Mouse (Mus musculus): Measurements from ENCODE around the gene Acat3.
"Not testable (repeated sequence)": the region's sequence is repeated elsewhere in the genome, so short reads cannot be mapped to it uniquely, and the experiment has no call there.

Acat3 gene

GRCm38 (mm10) chr17:12916588-12917380 is 23.6 kb downstream of the Acat3 start:
- peak in 1 of 2 experiments; percentile 71 for DNase-seq (ENCODE audit: low spot score in 2 of 2)

GRCm38 (mm10) chr17:12915881-12916583 is 24.4 kb downstream of the Acat3 start, which contains the start of gene Mrpl18:
TSS of gene Mrpl18 (minus strand) at chr17:12916345.
- DNase-seq (ENCODE audit: low spot score in 2 of 2) = peak; percentile 94 to 99

GRCm38 (mm10) chr17:12915488-12915880 is 24.9 kb downstream of the Acat3 start, which contains the start of gene Tcp1:
TSS of gene Tcp1 (plus strand) at chr17:12915701.
- DNase-seq (ENCODE audit: low spot score in 2 of 2) = peak in 1 of 2 experiments; percentile 56

- DNase-seq (ENCODE audit: low spot score in 2 of 2) = no peak
These were observed 30.0 kb downstream of the Acat3 start for GRCm38 (mm10) chr17:12910391-12910790.

GRCm38 (mm10) chr17:12909361-12910280 is 30.8 kb downstream of the Acat3 start, which contains the start of gene Pnldc1:
TSS of gene Pnldc1 (minus strand) at chr17:12910230.
- DNase-seq (ENCODE audit: low spot score in 2 of 2) = no peak

- DNase-seq (ENCODE audit: low spot score in 2 of 2) = no peak
These were observed 34.0 kb downstream of the Acat3 start for GRCm38 (mm10) chr17:12906436-12906835.

GRCm38 (mm10) chr17:12905810-12906209 is 34.6 kb downstream of the Acat3 start:
- no peak for DNase-seq (ENCODE audit: low spot score in 2 of 2)

- DNase-seq (ENCODE audit: low spot score in 2 of 2) = no peak
These were observed 36.1 kb downstream of the Acat3 start for GRCm38 (mm10) chr17:12904349-12904748.

- DNase-seq (ENCODE audit: low spot score in 2 of 2) = no peak
These were observed 36.7 kb downstream of the Acat3 start for GRCm38 (mm10) chr17:12903372-12904333.

- DNase-seq (ENCODE audit: low spot score in 2 of 2) = no peak
These were observed 38.1 kb downstream of the Acat3 start for GRCm38 (mm10) chr17:12902291-12902690.

- DNase-seq (ENCODE audit: low spot score in 2 of 2) = not testable (repeated sequence)
These were observed 41.8 kb downstream of the Acat3 start for GRCm38 (mm10) chr17:12898607-12899006.

GRCm38 (mm10) chr17:12897674-12898073 is 42.7 kb downstream of the Acat3 start:
- DNase-seq (ENCODE audit: low spot score in 2 of 2) = no peak

- DNase-seq (ENCODE audit: low spot score in 2 of 2) = no peak
These were observed 48.4 kb downstream of the Acat3 start for GRCm38 (mm10) chr17:12892033-12892432.

GRCm38 (mm10) chr17:12891054-12891453 is 49.3 kb downstream of the Acat3 start:
- DNase-seq (ENCODE audit: low spot score in 2 of 2) = no peak

GRCm38 (mm10) chr17:12887021-12887775 is 53.2 kb downstream of the Acat3 start:
- no peak for DNase-seq (ENCODE audit: low spot score in 2 of 2)

- peak in 1 of 2 experiments; percentile 30 for DNase-seq (ENCODE audit: low spot score in 2 of 2)
These were observed 53.8 kb downstream of the Acat3 start for GRCm38 (mm10) chr17:12886620-12887019.

GRCm38 (mm10) chr17:12881216-12881615 is 59.2 kb downstream of the Acat3 start:
- DNase-seq (ENCODE audit: low spot score in 2 of 2) = no peak

- DNase-seq (ENCODE audit: low spot score in 2 of 2) = peak; percentile 63 to 83
These were observed 60.2 kb downstream of the Acat3 start for GRCm38 (mm10) chr17:12880178-12880577.

GRCm38 (mm10) chr17:12875734-12876133 is 64.7 kb downstream of the Acat3 start, which contains the start of gene Mrgprh:
TSS of gene Mrgprh (plus strand) at chr17:12876034.
- DNase-seq (ENCODE audit: low spot score in 2 of 2) = no peak
